Mouse (Mus musculus): ENCODE data around the gene Cacna2d4. TPM values are rescaled to one million over a fixed set of nuclear protein-coding genes. Genes with fewer than 3 reads are reported as not detected.

Cacna2d4 gene
- polyA plus RNA-seq, 1 experiment from 2014 or later = not detected

- WGBS = 73% methylated on average over 11 of the region's 11 CpGs
- ATAC-seq (ENCODE audit: low read depth) = no peak
- Histone ChIP-seq H3K4me2 (ENCODE audit: low read depth, low read length) (no peak overlapping the region), H3K4me3 (ENCODE audit: low read length) (no peak overlapping the region), H3K4me1 (replicated peaks; ENCODE audit: control insufficient read depth, insufficient read depth, low read length) (no peaks in the 10 kb centered on the region), H3K27ac (ENCODE audit: low read length) (no peak overlapping the region), H3K36me3 (ENCODE audit: control insufficient read depth, insufficient read depth, low read length) (no peaks in the 10 kb centered on the region), H3K27me3 (ENCODE audit: control insufficient read depth, insufficient read depth, low read depth, low read length) (no peaks in the 10 kb centered on the region), H3K9ac (ENCODE audit: low read length) (no peak overlapping the region), H3K9me3 (ENCODE audit: control insufficient read depth, low read length) (no peaks in the 10 kb centered on the region)
Measured at GRCm38 (mm10) chr6:119228861-119229603, 7.3 kb upstream of the Cacna2d4 start.

- Histone ChIP-seq H3K27ac (ENCODE audit: low read length) (no peak overlapping the region), H3K9ac (ENCODE audit: low read length) (no peak overlapping the region), H3K4me3 (ENCODE audit: low read length) (no peak overlapping the region), H3K36me3 (ENCODE audit: control insufficient read depth, insufficient read depth, low read length) (no peaks in the 10 kb centered on the region), H3K4me2 (ENCODE audit: low read depth, low read length) (no peak overlapping the region), H3K9me3 (ENCODE audit: control insufficient read depth, low read length) (no peaks in the 10 kb centered on the region), H3K4me1 (replicated peaks; ENCODE audit: control insufficient read depth, insufficient read depth, low read length) (peaks cover 6% of the 10 kb centered on the region; the same call in 1 of the 2 replicates), H3K27me3 (ENCODE audit: control insufficient read depth, insufficient read depth, low read depth, low read length) (no peaks in the 10 kb centered on the region)
- WGBS = 19% methylated on average over 3 of the region's 3 CpGs
- ATAC-seq (ENCODE audit: low read depth) = no peak
Measured at GRCm38 (mm10) chr6:119233066-119233465, 3.3 kb upstream of the Cacna2d4 start.

DNA sequence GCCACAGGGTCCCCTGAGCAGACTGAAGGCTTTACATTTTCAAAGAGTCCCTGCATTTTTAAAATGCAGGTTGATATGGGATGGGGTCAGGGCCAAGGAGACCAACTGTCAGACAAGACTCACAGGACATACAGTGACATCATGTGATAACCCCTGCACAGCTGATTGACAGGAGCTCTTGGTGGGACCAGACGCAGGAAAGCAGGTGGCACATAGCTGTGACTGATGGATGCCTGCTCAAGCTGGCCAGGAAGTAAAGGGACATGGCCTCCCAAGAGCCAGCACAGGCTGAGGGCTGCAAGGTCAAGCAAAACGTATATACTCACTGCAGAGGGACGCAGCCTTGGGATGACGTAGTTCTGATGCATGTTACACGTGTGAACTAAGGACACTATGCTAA is 885 bp upstream of the Cacna2d4 start:
- Histone ChIP-seq H3K9ac (ENCODE audit: low read length) (no peak overlapping the region), H3K4me3 (ENCODE audit: low read length) (no peak overlapping the region), H3K4me1 (replicated peaks; ENCODE audit: control insufficient read depth, insufficient read depth, low read length) (peaks cover 6% of the 10 kb centered on the region; the same call in 1 of the 2 replicates), H3K9me3 (ENCODE audit: control insufficient read depth, low read length) (no peaks in the 10 kb centered on the region), H3K36me3 (ENCODE audit: control insufficient read depth, insufficient read depth, low read length) (no peaks in the 10 kb centered on the region), H3K27ac (ENCODE audit: low read length) (no peak overlapping the region), H3K27me3 (ENCODE audit: control insufficient read depth, insufficient read depth, low read depth, low read length) (no peaks in the 10 kb centered on the region), H3K4me2 (ENCODE audit: low read depth, low read length) (no peak overlapping the region)
- WGBS = 47% methylated on average over 5 of the region's 5 CpGs
- no peak for ATAC-seq (ENCODE audit: low read depth)

GRCm38 (mm10) chr6:119237427-119237989 is 1.2 kb downstream of the Cacna2d4 start:
- Histone ChIP-seq H3K4me3 (ENCODE audit: low read length) (no peak overlapping the region), H3K27me3 (ENCODE audit: control insufficient read depth, insufficient read depth, low read depth, low read length) (no peaks in the 10 kb centered on the region), H3K27ac (ENCODE audit: low read length) (no peak overlapping the region), H3K4me2 (ENCODE audit: low read depth, low read length) (no peak overlapping the region), H3K4me1 (replicated peaks; ENCODE audit: control insufficient read depth, insufficient read depth, low read length) (peaks cover 6% of the 10 kb centered on the region; the same call in 1 of the 2 replicates), H3K9me3 (ENCODE audit: control insufficient read depth, low read length) (no peaks in the 10 kb centered on the region), H3K36me3 (ENCODE audit: control insufficient read depth, insufficient read depth, low read length) (no peaks in the 10 kb centered on the region), H3K9ac (ENCODE audit: low read length) (no peak overlapping the region)
- 34% methylated on average over 8 of the region's 8 CpGs for WGBS
- peak; percentile 80 for ATAC-seq (ENCODE audit: low read depth)

GRCm38 (mm10) chr6:119239341-119240005 is 3.1 kb downstream of the Cacna2d4 start:
- Histone ChIP-seq H3K36me3 (ENCODE audit: control insufficient read depth, insufficient read depth, low read length) (no peaks in the 10 kb centered on the region), H3K27ac (ENCODE audit: low read length) (no peak overlapping the region), H3K4me1 (replicated peaks; ENCODE audit: control insufficient read depth, insufficient read depth, low read length) (peaks cover 6% of the 10 kb centered on the region; the same call in 1 of the 2 replicates), H3K27me3 (ENCODE audit: control insufficient read depth, insufficient read depth, low read depth, low read length) (no peaks in the 10 kb centered on the region), H3K9ac (ENCODE audit: low read length) (no peak overlapping the region), H3K4me2 (ENCODE audit: low read depth, low read length) (no peak overlapping the region), H3K4me3 (ENCODE audit: low read length) (no peak overlapping the region), H3K9me3 (ENCODE audit: control insufficient read depth, low read length) (no peaks in the 10 kb centered on the region)
- 78% methylated on average over 5 of the region's 5 CpGs for WGBS
- no peak for ATAC-seq (ENCODE audit: low read depth)

- no peak overlapping the region for H3K4me3 ChIP-seq (ENCODE audit: low read length)
Measured at GRCm38 (mm10) chr6:119240256-119240655, 3.9 kb downstream of the Cacna2d4 start.

GRCm38 (mm10) chr6:119240871-119241705 is 4.8 kb downstream of the Cacna2d4 start:
- no peak for ATAC-seq (ENCODE audit: low read depth)
- Histone ChIP-seq H3K36me3 (ENCODE audit: control insufficient read depth, insufficient read depth, low read length) (no peaks in the 10 kb centered on the region), H3K9me3 (ENCODE audit: control insufficient read depth, low read length) (peaks cover 2% of the 10 kb centered on the region; the same call in 1 of the 2 replicates), H3K4me1 (replicated peaks; ENCODE audit: control insufficient read depth, insufficient read depth, low read length) (peaks cover 6% of the 10 kb centered on the region; the same call in 1 of the 2 replicates), H3K9ac (ENCODE audit: low read length) (no peak overlapping the region), H3K27me3 (ENCODE audit: control insufficient read depth, insufficient read depth, low read depth, low read length) (no peaks in the 10 kb centered on the region), H3K4me2 (ENCODE audit: low read depth, low read length) (no peak overlapping the region), H3K27ac (ENCODE audit: low read length) (no peak overlapping the region), H3K4me3 (ENCODE audit: low read length) (no peak overlapping the region)
- 42% methylated on average over 21 of the region's 21 CpGs for WGBS

More at GRCm38 (mm10) chr6:119240256-119240655, 3.9 kb downstream of the Cacna2d4 start:
- H3K4me2 ChIP-seq (ENCODE audit: low read depth, low read length) = no peak overlapping the region
- H3K9me3 ChIP-seq (ENCODE audit: control insufficient read depth, low read length) = no peaks in the 10 kb centered on the region
- H3K9ac ChIP-seq (ENCODE audit: low read length) = no peak overlapping the region
- H3K36me3 ChIP-seq (ENCODE audit: control insufficient read depth, insufficient read depth, low read length) = no peaks in the 10 kb centered on the region
- no peak overlapping the region for H3K27ac ChIP-seq (ENCODE audit: low read length)
- peaks cover 6% of the 10 kb centered on the region; the same call in 1 of the 2 replicates for H3K4me1 ChIP-seq (replicated peaks; ENCODE audit: control insufficient read depth, insufficient read depth, low read length)
- ATAC-seq (ENCODE audit: low read depth) = no peak
- 56% methylated on average over 7 of the region's 7 CpGs for WGBS
- no peaks in the 10 kb centered on the region for H3K27me3 ChIP-seq (ENCODE audit: control insufficient read depth, insufficient read depth, low read depth, low read length)

DNA sequence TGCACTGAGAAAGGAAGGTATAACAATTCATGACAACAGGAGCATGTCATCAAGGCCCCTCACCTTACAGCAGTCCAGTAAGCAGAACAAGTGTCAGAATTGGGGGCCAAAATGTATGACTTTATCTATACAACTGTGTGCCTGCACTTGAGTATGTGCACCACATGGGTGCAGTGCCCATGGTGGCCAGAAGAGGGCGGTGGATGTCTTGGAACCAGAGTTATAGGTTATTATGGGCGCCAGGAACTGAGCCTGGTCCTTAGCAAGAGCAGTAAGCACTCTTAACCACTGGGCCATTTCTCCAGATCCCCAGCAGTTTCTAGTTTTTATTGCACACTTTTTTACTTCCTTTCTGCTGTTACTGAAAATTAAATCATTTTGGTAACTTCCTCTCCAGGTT is 9.8 kb downstream of the Cacna2d4 start:
- H3K4me1 ChIP-seq (replicated peaks; ENCODE audit: control insufficient read depth, insufficient read depth, low read length) = no peaks in the 10 kb centered on the region
- H3K9me3 ChIP-seq (ENCODE audit: control insufficient read depth, low read length) = peaks cover 7% of the 10 kb centered on the region; the same call in 1 of the 2 replicates
- no peak overlapping the region for H3K4me2 ChIP-seq (ENCODE audit: low read depth, low read length)
- no peak for ATAC-seq (ENCODE audit: low read depth)
- no peak overlapping the region for H3K27ac ChIP-seq (ENCODE audit: low read length)
- 41% methylated on average over 2 of the region's 2 CpGs for WGBS
- no peak overlapping the region for H3K4me3 ChIP-seq (ENCODE audit: low read length)
- no peaks in the 10 kb centered on the region for H3K36me3 ChIP-seq (ENCODE audit: control insufficient read depth, insufficient read depth, low read length)
- H3K9ac ChIP-seq (ENCODE audit: low read length) = no peak overlapping the region
- H3K27me3 ChIP-seq (ENCODE audit: control insufficient read depth, insufficient read depth, low read depth, low read length) = no peaks in the 10 kb centered on the region

Data from lung, embryonic 16.5 days (tissue).